Mouse (Mus musculus): ENCODE measurements around the gene Wfs1.

DNA sequence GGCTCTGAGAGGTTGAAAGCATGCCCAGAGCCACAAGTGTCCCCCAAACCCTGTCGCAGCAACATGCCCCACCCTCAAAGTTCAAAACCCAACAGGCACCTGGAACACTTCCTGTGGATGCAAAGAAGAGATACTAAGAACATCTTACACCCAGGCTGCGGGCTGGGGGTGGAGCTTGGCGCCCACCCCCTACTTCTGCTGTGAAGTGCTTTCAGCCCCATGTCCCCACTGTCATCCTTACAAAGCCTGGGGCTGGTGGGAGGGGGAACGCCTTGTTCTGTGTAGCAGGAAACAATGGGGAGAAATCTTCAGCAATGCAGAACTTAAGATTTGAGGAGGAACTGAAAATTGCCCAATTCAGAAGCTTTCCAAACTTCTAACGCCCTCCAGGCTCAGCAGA is 9.0 kb upstream of the Wfs1 start:
- TF ChIP-seq CTCF (IDR thresholded peaks at IDR 0.05; ENCODE audit: insufficient read depth, low read length) = no peak
- no peak for TF ChIP-seq POLR2A (IDR thresholded peaks at IDR 0.05; ENCODE audit: borderline replicate concordance, extremely low read depth, low read depth, low read length)

All from lung, adult 2 months (tissue).